9 mouse cellular contexts compared by ENCODE assay signal in the genomic region with DNA sequence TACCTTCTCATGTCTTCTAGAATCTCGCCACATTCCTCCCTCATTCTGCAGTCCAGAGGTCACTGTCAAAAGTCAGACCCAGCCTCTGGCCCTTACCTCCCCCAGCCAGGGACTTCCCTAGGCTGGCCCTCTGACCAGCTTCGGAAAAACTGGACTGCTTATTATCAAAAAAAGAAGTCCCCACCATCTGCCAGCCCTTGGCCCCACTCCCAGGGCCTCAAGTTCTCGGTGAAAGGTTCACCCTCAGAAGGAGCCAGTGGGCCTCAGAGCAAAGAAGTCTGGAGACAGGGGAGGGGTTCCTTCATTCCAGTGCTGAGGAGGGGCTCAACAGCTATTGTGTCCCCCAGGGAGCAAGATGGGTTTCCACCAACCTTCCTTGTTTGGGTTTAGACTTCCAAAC. TPM values are rescaled to one million over a fixed set of nuclear protein-coding genes. Genes with fewer than 3 reads are reported as not detected.
A peak's percentile ranks its signal among the peaks of the same experiment; 100 is the strongest.
DNase-seq lines count a peak whose midpoint lies in the region; ATAC-seq and TF ChIP-seq lines count a peak whose summit lies in the region.
"Had no signal": no experiment of that assay in that cellular context is flagged by ENCODE, and none has a peak within 500 bp of the region (broad histone marks: within the 10 kb centered on the region; RNA-seq: fewer than 3 reads in every experiment).

No protein-coding gene starts in this region.

- H3K9ac ChIP-seq in heart, embryonic 11.5 days (ENCODE audit: low read depth, low read length) = no peak overlapping the region; the same call in 1 of the 2 replicates
- peak overlapping the region; percentile 22 for H3K9ac ChIP-seq in heart, embryonic 15.5 days
- H3K9ac ChIP-seq: neural tube, embryonic 13.5 days had no signal

- H3K36me3 ChIP-seq in heart, embryonic 11.5 days (ENCODE audit: control insufficient read depth, insufficient read depth, low read length) = no peaks in the 10 kb centered on the region
- no peaks in the 10 kb centered on the region for H3K36me3 ChIP-seq in spleen, adult 2 months (ENCODE audit: control insufficient read depth, insufficient read depth, low read length)
- no peaks in the 10 kb centered on the region for H3K36me3 ChIP-seq in heart, embryonic 15.5 days
- H3K36me3 ChIP-seq: neural tube, embryonic 13.5 days had no signal

- DNase-seq in heart, postnatal 14 days = no peak
- DNase-seq in spleen, adult 2 months (ENCODE audit: low read depth in 1 of 2, low spot score in 2 of 2) = no peak
- DNase-seq in spleen, adult 12 weeks (ENCODE audit: low spot score) = no peak
- no peak for DNase-seq in yolk sac, embryonic 10.5 days (ENCODE audit: low spot score)
- DNase-seq in frontal cortex, postnatal 36 days (ENCODE audit: low spot score in 2 of 2) = no peak
- DNase-seq: spleen, adult 18-20 months had no signal

- H3K4me3 ChIP-seq in heart, embryonic 11.5 days (ENCODE audit: low read depth, low read length) = no peak overlapping the region
- peak overlapping the region; percentile 8; the same call in 1 of the 2 replicates for H3K4me3 ChIP-seq in spleen, adult 2 months (ENCODE audit: extremely low read depth, insufficient read depth, insufficient read length)
- H3K4me3 ChIP-seq in heart, embryonic 15.5 days = peak overlapping the region; percentile 30
- H3K4me3 ChIP-seq: neural tube, embryonic 13.5 days had no signal

- H3K4me1 ChIP-seq in heart, embryonic 11.5 days (ENCODE audit: control insufficient read depth, insufficient read depth, low read length) = peaks cover 26% of the 10 kb centered on the region
- H3K4me1 ChIP-seq in spleen, adult 2 months (ENCODE audit: control insufficient read depth, insufficient read depth, insufficient read length) = peaks cover 46% of the 10 kb centered on the region
- peaks cover 37% of the 10 kb centered on the region for H3K4me1 ChIP-seq in heart, embryonic 15.5 days (replicated peaks)
- H3K4me1 ChIP-seq: neural tube, embryonic 13.5 days had no signal

- H3K27ac ChIP-seq in heart, embryonic 11.5 days (ENCODE audit: low read depth, low read length) = no peak overlapping the region
- H3K27ac ChIP-seq in spleen, adult 2 months (ENCODE audit: insufficient read depth, low read length) = peak overlapping the region; percentile 21
- H3K27ac ChIP-seq in heart, embryonic 15.5 days = peak overlapping the region; percentile 60
- H3K27ac ChIP-seq: neural tube, embryonic 13.5 days had no signal

- no peaks in the 10 kb centered on the region for H3K9me3 ChIP-seq in heart, embryonic 11.5 days (replicated peaks; ENCODE audit: control insufficient read depth, low read length)
- no peaks in the 10 kb centered on the region for H3K9me3 ChIP-seq in heart, embryonic 15.5 days (replicated peaks)
- H3K9me3 ChIP-seq: neural tube, embryonic 13.5 days had no signal

- intact Hi-C loops in heart, postnatal 14 days (cut with DNase I) = no loop called here

- ATAC-seq in heart, embryonic 11.5 days (replicated peaks; ENCODE audit: insufficient number of reproducible peaks, low FRiP score, low TSS enrichment) = no peak
- ATAC-seq in heart, embryonic 15.5 days (replicated peaks; ENCODE audit: insufficient number of reproducible peaks, insufficient read depth, low FRiP score, low read depth) = no peak

- WGBS in heart, embryonic 11.5 days (ENCODE audit: insufficient replicate concordance) = 59% methylated on average over 3 of the region's 3 CpGs
- 55% methylated on average over 3 of the region's 3 CpGs for WGBS in spleen, adult 2 months
- WGBS in heart, embryonic 15.5 days = 48% methylated on average over 3 of the region's 3 CpGs

- TF ChIP-seq CTCF in spleen, adult 2 months (IDR thresholded peaks at IDR 0.05; ENCODE audit: extremely low read depth, insufficient read depth, insufficient read length, insufficient replicate concordance) = no peak

- H3K27me3 ChIP-seq in heart, embryonic 11.5 days (ENCODE audit: control insufficient read depth, insufficient read depth, low read length) = no peaks in the 10 kb centered on the region
- H3K27me3 ChIP-seq in spleen, adult 2 months (ENCODE audit: control insufficient read depth, insufficient read depth, low read length) = no peaks in the 10 kb centered on the region
- no peaks in the 10 kb centered on the region for H3K27me3 ChIP-seq in heart, embryonic 15.5 days
- H3K27me3 ChIP-seq: neural tube, embryonic 13.5 days had no signal

- no peak for TF ChIP-seq POLR2A in spleen, adult 2 months (IDR thresholded peaks at IDR 0.05; ENCODE audit: low read depth, low read length)

- H3K4me2 ChIP-seq in heart, embryonic 11.5 days = peak overlapping the region; percentile 37; the same call in 1 of the 2 replicates
- peak overlapping the region; percentile 47 for H3K4me2 ChIP-seq in heart, embryonic 15.5 days
- H3K4me2 ChIP-seq: neural tube, embryonic 13.5 days had no signal

RNA-seq across cellular contexts. Expression of gene Tnip1, which starts 0.8 kb away (rescaled TPM):
- 16.0 and 16.8 TPM in 2 replicates for polyA plus RNA-seq in heart, embryonic 11.5 days (2014; fragmentation: Nextera tagmentation; extraction: Ambion mirVana)
- 10 to 100 TPM; 27.7 to 30.4 TPM for total RNA-seq in heart, postnatal 14 days (2021)
- 54.6 and 65.5 TPM in 2 replicates for polyA plus RNA-seq in spleen, adult 2 months (2012; rRNA removed)
- polyA plus RNA-seq in heart, embryonic 15.5 days (2015; fragmentation: Nextera tagmentation; extraction: Ambion mirVana) = 20.3 and 24.3 TPM in 2 replicates

RNA-seq across cellular contexts. Expression of gene Gpx3, which starts 59.7 kb away (rescaled TPM):
- polyA plus RNA-seq in heart, embryonic 11.5 days (2014; fragmentation: Nextera tagmentation; extraction: Ambion mirVana) = 1,579 and 1,713 TPM in 2 replicates
- total RNA-seq in heart, postnatal 14 days (2021) = 100 to 1,000 TPM in 1 of 2 experiments, 10 to 100 TPM in 1; 93.6 to 153 TPM
- 62.8 and 70.0 TPM in 2 replicates for polyA plus RNA-seq in spleen, adult 2 months (2012; rRNA removed)
- polyA plus RNA-seq in heart, embryonic 15.5 days (2015; fragmentation: Nextera tagmentation; extraction: Ambion mirVana) = 751 and 850 TPM in 2 replicates

Comparison
In these comparisons a context has a peak if more than half of its experiments do, and no peak if none do; other contexts are left out.
1. RNA of gene Gpx3, which starts 59.7 kb away (polyA plus RNA-seq): 1,579 to 1,713 TPM in heart, embryonic 11.5 days and 751 to 850 TPM in heart, embryonic 15.5 days; 62.8 to 70.0 TPM in spleen, adult 2 months; every median in the first group is over 10 times any median in the second.